Mouse (Mus musculus) left cerebral cortex, adult 8-10 months (tissue): ENCODE measurements around the gene Mmgt1. TPM values are rescaled to one million over a fixed set of nuclear protein-coding genes. Genes with fewer than 3 reads are reported as not detected.

Experiments used
- DNase-seq, 2 experiments: peaks; one replicate each; pipeline ENCODE4 v3.0.0; 2022; ENCODE audit warnings: low spot score in 2 of 2
- microRNA-seq, 2 experiments: library from miRNA; unstranded; fragments of <30 nt; microRNA quantifications; one replicate each; pipeline ENCODE4 v1.2.0; 2022
- total RNA-seq, 4 experiments: library from RNA; stranded (reverse); gene quantifications; 2 replicates each; pipeline ENCODE4 v1.2.4; 2022

Mmgt1 gene
- 10 to 100 TPM; 23.4 to 29.5 (median 25.2) TPM for total RNA-seq

- DNase-seq: peak; percentile 76 to 92
Measured at GRCm38 (mm10) chrX:56597887-56598640, at the start of gene Mmgt1. Mmgt1 (minus strand) TSS chrX:56598069.

DNA sequence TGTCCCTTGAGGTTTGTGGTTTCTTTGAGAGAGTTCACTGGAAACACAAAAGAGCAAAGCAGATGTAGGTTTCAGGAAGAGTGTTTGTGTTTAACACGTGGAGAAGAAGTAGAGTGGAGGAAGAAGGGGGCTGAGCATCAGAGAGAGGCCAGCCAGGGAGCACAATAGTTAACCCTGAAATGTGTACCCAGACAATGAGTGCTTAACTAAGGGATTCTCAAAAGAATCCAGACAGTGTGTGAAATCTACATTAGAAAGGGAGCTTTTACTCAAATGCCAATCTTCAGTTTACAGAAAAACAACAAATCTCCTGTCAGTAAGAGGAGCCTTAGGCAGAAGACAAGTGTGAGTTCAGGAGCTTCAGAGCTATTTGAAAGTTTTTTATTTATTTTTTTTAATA, 42.2 kb upstream of the Mmgt1 start:
- no peak for DNase-seq

GRCm38 (mm10) chrX:56636185-56636584, 38.3 kb upstream of the Mmgt1 start:
- DNase-seq: no peak

- DNase-seq: no peak
Measured at GRCm38 (mm10) chrX:56615236-56615635, 17.4 kb upstream of the Mmgt1 start.

DNA sequence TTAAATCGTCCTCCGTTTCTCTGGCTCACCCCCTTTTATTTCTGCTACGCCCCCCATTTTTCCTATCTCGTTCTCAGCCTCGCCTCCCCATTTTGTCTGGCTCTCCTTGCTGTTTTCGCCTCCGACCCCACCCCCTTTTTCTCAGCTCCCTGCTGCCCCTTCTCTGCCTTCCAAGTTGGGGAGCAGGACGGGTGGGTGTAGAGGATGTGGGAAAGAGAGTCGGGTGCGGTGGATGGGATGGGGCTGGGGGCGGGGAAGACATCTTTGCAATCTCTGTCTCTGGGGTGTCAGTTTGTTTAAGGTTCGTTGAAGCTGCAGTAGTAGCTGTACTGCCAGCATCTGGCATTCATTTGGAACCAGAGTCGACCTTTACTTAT, 12.4 kb upstream of the Mmgt1 start:
- peak; percentile 2 to 11 for DNase-seq

GRCm38 (mm10) chrX:56609623-56610317, 11.9 kb upstream of the Mmgt1 start, which contains the start of gene Slc9a6:
Slc9a6 (plus strand) TSS chrX:56609757.
- peak; percentile 26 to 44 for DNase-seq

DNA sequence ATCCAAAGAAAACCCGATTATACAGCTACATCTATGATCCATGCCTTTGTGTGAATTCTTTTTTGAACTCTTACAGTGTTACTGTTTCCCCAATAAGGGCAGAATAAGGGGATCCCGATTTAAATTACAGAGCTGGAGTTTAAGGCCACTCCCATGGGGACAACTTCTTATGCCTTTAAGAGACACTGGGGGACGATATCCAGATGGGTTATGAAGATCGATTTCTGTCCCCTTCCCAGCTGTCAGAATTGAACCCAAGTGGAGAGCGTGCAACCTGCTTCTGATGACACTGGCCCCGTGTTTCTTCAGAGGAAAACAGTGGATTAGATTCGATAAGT, 11.4 kb upstream of the Mmgt1 start:
- DNase-seq: no peak

GRCm38 (mm10) chrX:56607032-56607710, 9.3 kb upstream of the Mmgt1 start:
- no peak for DNase-seq

DNA sequence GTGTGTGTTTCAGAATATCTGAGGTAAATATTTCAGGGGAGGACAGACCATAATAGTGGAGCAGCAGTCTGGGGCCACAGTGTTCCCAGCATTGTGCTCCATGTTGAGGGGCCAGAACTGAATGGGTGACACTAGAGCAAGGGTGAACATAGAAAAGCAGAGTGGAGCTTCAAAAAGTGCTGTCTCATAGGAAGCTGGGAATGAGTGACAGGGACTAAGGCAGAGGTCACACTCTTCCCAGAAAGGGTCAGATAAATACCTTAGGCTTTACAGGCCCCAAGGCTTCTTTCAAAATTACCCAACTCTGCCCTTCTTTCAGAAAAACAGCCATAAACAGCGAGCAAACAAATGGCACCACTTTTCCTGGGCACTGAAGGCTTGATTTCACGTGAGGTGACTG, 8.7 kb upstream of the Mmgt1 start:
- no peak for DNase-seq

- DNase-seq: peak in 1 of 2 experiments; percentile 3
Measured at GRCm38 (mm10) chrX:56597219-56597886, 516 bp downstream of the Mmgt1 start.

DNA sequence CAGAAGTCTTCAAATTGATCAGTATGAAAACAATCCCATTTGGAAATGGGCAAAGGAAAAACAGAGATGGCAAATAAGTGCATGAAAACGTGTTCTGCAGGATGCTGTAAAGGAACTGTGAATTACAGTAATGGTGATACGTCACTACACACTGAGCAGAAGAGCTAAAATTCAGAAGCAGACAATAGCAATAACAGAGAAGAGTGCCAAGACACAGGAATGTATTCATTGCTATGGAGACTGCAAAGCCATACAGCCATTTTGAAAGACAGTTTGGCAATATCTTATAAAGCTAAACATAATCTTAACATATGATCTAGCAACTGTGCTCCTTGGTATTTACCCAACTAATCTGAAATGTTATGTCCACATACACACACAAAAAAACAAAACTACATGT, 19.7 kb downstream of the Mmgt1 start:
- DNase-seq: no peak

DNA sequence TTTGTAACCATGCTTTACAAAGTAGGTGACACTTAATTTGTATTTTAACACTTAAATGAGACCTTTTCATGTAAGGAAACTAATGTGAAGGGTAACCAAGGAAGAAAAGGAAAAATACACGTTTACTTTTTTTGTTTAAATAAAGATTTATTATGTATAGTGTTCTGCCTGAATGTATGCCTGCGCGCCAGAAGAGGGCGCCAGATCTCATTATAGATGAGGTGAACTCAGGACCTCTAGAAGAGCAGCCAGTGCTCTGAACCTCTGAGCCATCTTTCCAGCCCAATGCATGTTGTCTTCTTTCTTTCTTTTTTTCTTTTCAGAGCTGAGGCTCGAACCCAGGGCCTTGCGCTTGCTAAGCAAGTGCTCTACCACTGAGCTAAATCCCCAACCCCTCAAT, 25.4 kb downstream of the Mmgt1 start:
- DNase-seq: no peak

GRCm38 (mm10) chrX:56553584-56553983, 44.3 kb downstream of the Mmgt1 start:
- DNase-seq: no peak

GRCm38 (mm10) chrX:56549506-56549905, 48.4 kb downstream of the Mmgt1 start, which contains the start of gene Gm648:
Gm648 (minus strand) TSS chrX:56549606.
- DNase-seq: no peak

DNA sequence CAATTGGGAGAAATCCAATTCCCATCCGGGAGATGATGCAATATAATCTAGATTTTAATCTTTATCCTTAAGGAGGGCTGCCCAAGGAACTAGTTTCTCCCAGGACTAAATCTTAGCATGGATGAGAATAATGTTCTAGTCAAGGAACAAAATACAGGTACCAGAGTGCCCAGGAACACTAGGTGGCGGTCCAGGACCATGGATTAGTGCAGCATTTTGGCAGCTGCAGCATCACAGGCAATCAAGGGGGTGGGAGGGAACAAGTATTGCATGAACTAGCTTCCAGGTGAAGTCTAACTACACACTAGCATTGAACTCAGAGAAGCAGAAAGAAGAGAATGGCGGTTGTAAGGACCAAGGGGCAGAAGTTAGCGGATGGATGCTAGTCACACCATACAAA, 60.7 kb downstream of the Mmgt1 start:
- DNase-seq: no peak

Small RNA genes lying within 50 kb of the gene (microRNA-seq; reads per million reads assigned to microRNA genes)
- 0.42 to 0.66 reads per million in 2 experiments for gene Mir5116

Other genes starting within 250 kb of the Mmgt1 start
- gene Smim10l2a, start 223.5 kb downstream of the Mmgt1 start, total RNA-seq: 10 to 100 TPM; 17.2 to 22.5 (median 20.0) TPM
- gene Gm2174, start 150.1 kb downstream of the Mmgt1 start, total RNA-seq: not detected
- 10 to 100 TPM; 28.6 to 39.6 (median 34.6) TPM for gene Ints6l, start 143.2 kb downstream of the Mmgt1 start, total RNA-seq
- not detected for gene Gm10477, start 73.3 kb downstream of the Mmgt1 start, total RNA-seq
- not detected for gene Gm648, start 48.5 kb downstream of the Mmgt1 start, total RNA-seq
- 100 to 1,000 TPM in 3 of 4 experiments, 10 to 100 TPM in 1; 95.4 to 122 (median 108) TPM for gene Slc9a6, start 11.7 kb upstream of the Mmgt1 start, total RNA-seq
- 100 to 1,000 TPM in 1 of 4 experiments, 10 to 100 TPM in 3; 81.8 to 101 (median 89.4) TPM for gene Fhl1, start 133.7 kb upstream of the Mmgt1 start, total RNA-seq
- gene Map7d3, start 224.3 kb upstream of the Mmgt1 start, total RNA-seq: under 1 TPM in 2 of 4 experiments, not detected in 2; 0.17 to 0.23 TPM